Mouse (Mus musculus) lung, postnatal 4 days (tissue): Measurements from ENCODE around the gene Gm14147.
"Not testable (repeated sequence)": the region's sequence is repeated elsewhere in the genome, so short reads cannot be mapped to it uniquely, and the experiment has no call there.

Experiments
- DNase-seq, 2 experiments: peaks; one replicate each; pipeline ENCODE4 v3.0.0; 2021

Gm14147 gene

GRCm38 (mm10) chr2:151097945-151098344, at the start of gene Gm14147:
Gene Gm14147, plus strand, starts transcription at chr2:151098245.
- not testable (repeated sequence) for DNase-seq

GRCm38 (mm10) chr2:151056637-151057036, 41.4 kb upstream of the Gm14147 start:
- no peak for DNase-seq

GRCm38 (mm10) chr2:151092250-151092649, 5.8 kb upstream of the Gm14147 start, which contains the start of gene Gm14151:
Gene Gm14151, minus strand, starts transcription at chr2:151092350.
- DNase-seq: not testable (repeated sequence)
